Mouse (Mus musculus) olfactory bulb, adult 2 months (tissue): ENCODE measurements around the gene Slc25a11.

Experiments used
- CTCF ChIP-seq: fragments of 200-500 bp; IDR thresholded peaks from 2 replicates; pipeline ENCODE4 v1.5.1; 2012; ENCODE audit warnings: low read depth, mild to moderate bottlenecking, low read length, moderate library complexity; ENCODE audit not compliant: insufficient read depth
- POLR2A ChIP-seq: fragments of 200-500 bp; IDR thresholded peaks from 2 replicates; pipeline ENCODE4 v1.6.1; 2012; ENCODE audit warnings: mild to moderate bottlenecking, low read depth, low read length, moderate library complexity; ENCODE audit not compliant: insufficient read depth

GRCm38 (mm10) chr11:70679894-70680293, 32.6 kb upstream of the Slc25a11 start:
- no peak for TF ChIP-seq CTCF
- TF ChIP-seq POLR2A = no peak
